Mouse (Mus musculus) cerebellum, postnatal 36 days (tissue): ENCODE results near the gene Slc22a13.
"Not testable (repeated sequence)": the region's sequence is repeated elsewhere in the genome, so short reads cannot be mapped to it uniquely, and the experiment has no call there.

Experiments
- DNase-seq, 2 experiments: peaks; one replicate each; pipeline ENCODE4 v3.0.0; 2021 to 2022; ENCODE audit warnings: mixed read lengths in 2 of 2

Slc22a13 gene

GRCm38 (mm10) chr9:119208998-119209397 is at the start of gene Slc22a13:
TSS of gene Slc22a13 (minus strand) at chr9:119209098.
- no peak for DNase-seq

GRCm38 (mm10) chr9:119258128-119258527 is 49.2 kb upstream of the Slc22a13 start:
- no peak for DNase-seq

- DNase-seq, result no peak
Measured at GRCm38 (mm10) chr9:119256161-119256560, 47.3 kb upstream of the Slc22a13 start.

GRCm38 (mm10) chr9:119255096-119255495 is 46.2 kb upstream of the Slc22a13 start:
- DNase-seq, result no peak

- no peak for DNase-seq
Measured at GRCm38 (mm10) chr9:119254187-119254586, 45.3 kb upstream of the Slc22a13 start.

- DNase-seq, result no peak
Measured at GRCm38 (mm10) chr9:119247996-119248395, 39.1 kb upstream of the Slc22a13 start.

- DNase-seq, result peak; percentile 27 to 33
Measured at GRCm38 (mm10) chr9:119246826-119247225, 37.9 kb upstream of the Slc22a13 start.

GRCm38 (mm10) chr9:119243981-119244380 is 35.1 kb upstream of the Slc22a13 start:
- DNase-seq, result no peak

GRCm38 (mm10) chr9:119241169-119241865 is 32.4 kb upstream of the Slc22a13 start:
- no peak for DNase-seq

GRCm38 (mm10) chr9:119240286-119240997 is 31.5 kb upstream of the Slc22a13 start:
- DNase-seq, result no peak

- DNase-seq, result no peak
Measured at GRCm38 (mm10) chr9:119239274-119239673, 30.4 kb upstream of the Slc22a13 start.

- DNase-seq, result no peak
Measured at GRCm38 (mm10) chr9:119238796-119239195, 29.9 kb upstream of the Slc22a13 start.

GRCm38 (mm10) chr9:119231552-119231951 is 22.7 kb upstream of the Slc22a13 start:
- DNase-seq, result no peak

GRCm38 (mm10) chr9:119230829-119231228 is 21.9 kb upstream of the Slc22a13 start:
- DNase-seq, result no peak

GRCm38 (mm10) chr9:119220249-119220648 is 11.4 kb upstream of the Slc22a13 start:
- DNase-seq, result no peak

- DNase-seq, result no peak
Measured at GRCm38 (mm10) chr9:119219667-119220066, 10.8 kb upstream of the Slc22a13 start.

- DNase-seq, result not testable (repeated sequence)
Measured at GRCm38 (mm10) chr9:119215341-119215740, 6.4 kb upstream of the Slc22a13 start.

- DNase-seq, result no peak
Measured at GRCm38 (mm10) chr9:119214601-119215000, 5.7 kb upstream of the Slc22a13 start.

- DNase-seq, result no peak
Measured at GRCm38 (mm10) chr9:119212996-119213395, 4.1 kb upstream of the Slc22a13 start.

GRCm38 (mm10) chr9:119207113-119207512 is 1.8 kb downstream of the Slc22a13 start:
- no peak for DNase-seq

- no peak for DNase-seq
Measured at GRCm38 (mm10) chr9:119206666-119207065, 2.2 kb downstream of the Slc22a13 start.

- no peak for DNase-seq
Measured at GRCm38 (mm10) chr9:119205756-119206155, 3.1 kb downstream of the Slc22a13 start.

GRCm38 (mm10) chr9:119203617-119204016 is 5.3 kb downstream of the Slc22a13 start:
- no peak for DNase-seq

- no peak for DNase-seq
Measured at GRCm38 (mm10) chr9:119201653-119202052, 7.2 kb downstream of the Slc22a13 start.
